Comparison of ENCODE assay signal across 20 mouse cellular contexts in genomic region chr8:8652388-8652787, GRCm38 (mm10). TPM values are rescaled to one million over a fixed set of nuclear protein-coding genes. Genes with fewer than 3 reads are reported as not detected.
DNase-seq lines count a peak whose midpoint lies in the region; ATAC-seq and TF ChIP-seq lines count a peak whose summit lies in the region.
"Had no signal": no experiment of that assay in that cellular context is flagged by ENCODE, and none has a peak within 500 bp of the region (broad histone marks: within the 10 kb centered on the region; RNA-seq: fewer than 3 reads in every experiment).

No protein-coding gene starts in this region.

- peaks cover 96% of the 10 kb centered on the region for H3K4me1 ChIP-seq in heart, embryonic 13.5 days
- H3K4me1 ChIP-seq in liver, adult 2 months (ENCODE audit: control insufficient read depth, insufficient read depth, low read length), result no peaks in the 10 kb centered on the region
- H3K4me1 ChIP-seq in liver, embryonic 12.5 days, result peaks cover 6% of the 10 kb centered on the region
- H3K4me1 ChIP-seq in forebrain, embryonic 14.5 days (ENCODE audit: control insufficient read depth, insufficient read depth, low read length), result peaks cover 81% of the 10 kb centered on the region

- 83% methylated on average over 4 of the region's 4 CpGs for WGBS in heart, embryonic 13.5 days
- WGBS in liver, adult 2 months, result 42% methylated on average over 4 of the region's 4 CpGs
- 86% methylated on average over 4 of the region's 4 CpGs for WGBS in liver, embryonic 12.5 days (ENCODE audit: insufficient replicate concordance)
- 74% methylated on average over 4 of the region's 4 CpGs for WGBS in forebrain, embryonic 14.5 days
- 47% methylated on average over 4 of the region's 4 CpGs for WGBS in large intestine, adult 2 months

- no peak overlapping the region for H3K4me3 ChIP-seq in heart, embryonic 13.5 days
- no peak overlapping the region for H3K4me3 ChIP-seq in liver, adult 2 months (ENCODE audit: insufficient read depth, low read depth, low read length)
- no peak overlapping the region for H3K4me3 ChIP-seq in liver, embryonic 12.5 days
- no peak overlapping the region for H3K4me3 ChIP-seq in forebrain, embryonic 14.5 days (ENCODE audit: low read depth, low read length)
- H3K4me3 ChIP-seq: hindbrain, embryonic 15.5 days; left cerebral cortex, adult 2 months; limb, embryonic 12.5 days had no signal

- intact Hi-C loops in heart, postnatal 36 days (cut with DNase I), result loop anchor here (10.0 kb wide), 1 partner anchor 168 kb away; no protein-coding TSS in a partner anchor
- intact Hi-C loops in left cerebral cortex, postnatal 10 days (cut with DNase I), result loop anchor here (10.0 kb wide), 1 partner anchor 1638 kb away; no protein-coding TSS in a partner anchor

- H3K4me2 ChIP-seq in heart, embryonic 13.5 days, result peak overlapping the region; percentile 14; the same call in 1 of the 2 replicates
- H3K4me2 ChIP-seq in liver, embryonic 12.5 days, result no peak overlapping the region
- peak overlapping the region; percentile 89 for H3K4me2 ChIP-seq in forebrain, embryonic 14.5 days (ENCODE audit: low read length)
- H3K4me2 ChIP-seq: limb, embryonic 12.5 days; midbrain, embryonic 11.5 days had no signal

- peaks cover 13% of the 10 kb centered on the region for H3K36me3 ChIP-seq in heart, embryonic 13.5 days
- H3K36me3 ChIP-seq in liver, adult 2 months (ENCODE audit: control insufficient read depth, insufficient read depth, low read length), result no peaks in the 10 kb centered on the region
- no peaks in the 10 kb centered on the region for H3K36me3 ChIP-seq in liver, embryonic 12.5 days
- H3K36me3 ChIP-seq in forebrain, embryonic 14.5 days (ENCODE audit: control insufficient read depth, insufficient read depth, low read length), result 0 out of 2 replicates have a peak, but pooled peaks cover 8% of the 10 kb centered on the region
- H3K36me3 ChIP-seq: hindbrain, embryonic 15.5 days had no signal

- ATAC-seq in heart, embryonic 13.5 days (ENCODE audit: extremely low read depth, insufficient number of reproducible peaks, low FRiP score, low TSS enrichment), result no peak
- ATAC-seq in liver, embryonic 12.5 days, result no peak
- no peak for ATAC-seq in forebrain, embryonic 14.5 days
- ATAC-seq: liver, postnatal 0 days had no signal

- TF ChIP-seq CTCF in liver, adult 2 months (IDR thresholded peaks at IDR 0.05; ENCODE audit: low read depth, low read length), result no peak

- no peaks in the 10 kb centered on the region for H3K9me3 ChIP-seq in heart, embryonic 13.5 days
- no peaks in the 10 kb centered on the region for H3K9me3 ChIP-seq in liver, embryonic 12.5 days (replicated peaks)
- H3K9me3 ChIP-seq in forebrain, embryonic 14.5 days (replicated peaks; ENCODE audit: control insufficient read depth, low read length), result no peaks in the 10 kb centered on the region
- H3K9me3 ChIP-seq: hindbrain, embryonic 15.5 days; limb, embryonic 12.5 days had no signal

- DNase-seq in heart, postnatal 36 days, result no peak
- peak; percentile 75 for DNase-seq in liver, adult 2 months (ENCODE audit: extremely low read depth, low read depth, low spot score)
- no peak for DNase-seq in forebrain, embryonic 14.5 days (ENCODE audit: low spot score)
- peak; percentile 74 for DNase-seq in large intestine, adult 2 months (ENCODE audit: low read depth, low spot score)
- no peak for DNase-seq in layer of hippocampus, adult 11-12 months (ENCODE audit: low spot score)
- DNase-seq in left cerebral cortex, postnatal 10 days (ENCODE audit: extremely low spot score in 1 of 2, low spot score in 2 of 2), result no peak
- DNase-seq: adrenal gland, postnatal 10 days; B cell, adult 2 months; cerebellum, adult 11-12 months; cerebellum, postnatal 36 days; liver, postnatal 0 days; retina, postnatal 1 day; thymus, adult 2 months had no signal

- H3K27ac ChIP-seq in heart, embryonic 13.5 days (replicated peaks), result no peak overlapping the region
- H3K27ac ChIP-seq in liver, adult 2 months (replicated peaks; ENCODE audit: insufficient read depth, low read depth, low read length), result no peak overlapping the region
- no peak overlapping the region for H3K27ac ChIP-seq in liver, embryonic 12.5 days
- H3K27ac ChIP-seq in forebrain, embryonic 14.5 days (ENCODE audit: low read depth, low read length), result 0 out of 2 replicates have a peak overlapping the region, but pooled peaks have one; percentile 2
- H3K27ac ChIP-seq: hindbrain, embryonic 15.5 days; limb, embryonic 12.5 days; macrophage had no signal

- no peaks in the 10 kb centered on the region for H3K79me2 ChIP-seq in liver, adult 2 months (ENCODE audit: control insufficient read depth, insufficient read depth, low read length)

- no peaks in the 10 kb centered on the region for H3K27me3 ChIP-seq in heart, embryonic 13.5 days (replicated peaks)
- H3K27me3 ChIP-seq in liver, adult 2 months (ENCODE audit: control insufficient read depth, insufficient read depth, low read length), result no peaks in the 10 kb centered on the region
- H3K27me3 ChIP-seq in liver, embryonic 12.5 days (replicated peaks), result 0 out of 2 replicates have a peak, but pooled peaks cover 10% of the 10 kb centered on the region
- H3K27me3 ChIP-seq in forebrain, embryonic 14.5 days (replicated peaks; ENCODE audit: control insufficient read depth, insufficient read depth, low read length), result no peaks in the 10 kb centered on the region
- H3K27me3 ChIP-seq: hindbrain, embryonic 15.5 days had no signal

- no peak overlapping the region for H3K9ac ChIP-seq in heart, embryonic 13.5 days
- H3K9ac ChIP-seq in liver, adult 2 months (ENCODE audit: low read depth, low read length), result no peak overlapping the region
- no peak overlapping the region for H3K9ac ChIP-seq in liver, embryonic 12.5 days
- no peak overlapping the region; the same call in 1 of the 2 replicates for H3K9ac ChIP-seq in forebrain, embryonic 14.5 days (ENCODE audit: low read length)
- H3K9ac ChIP-seq: hindbrain, embryonic 15.5 days; limb, embryonic 12.5 days; liver, postnatal 0 days had no signal

- no peak for TF ChIP-seq POLR2A in liver, adult 2 months (IDR thresholded peaks at IDR 0.05; ENCODE audit: extremely low read depth, insufficient read depth, low read length)

RNA-seq across cellular contexts. Expression of gene Efnb2, which starts 8.7 kb away (rescaled TPM):
- polyA plus RNA-seq in heart, embryonic 13.5 days (2015; fragmentation: Nextera tagmentation; extraction: Ambion mirVana), result 11.4 and 11.7 TPM in 2 replicates
- 10 to 100 TPM; 20.4 to 24.5 TPM for total RNA-seq in heart, postnatal 36 days (2021)
- total RNA-seq in liver, adult 2 months (2014; rRNA removed), result 1.8 and 4.0 TPM in 2 replicates
- polyA plus RNA-seq in liver, adult 2 months (2012; rRNA removed), result 2.3 and 2.8 TPM in 2 replicates
- 2.8 and 3.3 TPM in 2 replicates for polyA plus RNA-seq in liver, embryonic 12.5 days (2016; fragmentation: Nextera tagmentation; extraction: Ambion mirVana)
- 48.9 and 50.2 TPM in 2 replicates for polyA plus RNA-seq in forebrain, embryonic 14.5 days (2014; fragmentation: Nextera tagmentation; extraction: Ambion mirVana)
- polyA plus RNA-seq in large intestine, adult 2 months (2012; rRNA removed), result 33.4 and 58.5 TPM in 2 replicates
- 10 to 100 TPM; 85.8 to 98.4 TPM for total RNA-seq in left cerebral cortex, postnatal 10 days (2021)

RNA-seq across cellular contexts. Expression of gene Arglu1, which starts 37.9 kb away (rescaled TPM):
- 79.0 and 86.7 TPM in 2 replicates for polyA plus RNA-seq in heart, embryonic 13.5 days (2015; fragmentation: Nextera tagmentation; extraction: Ambion mirVana)
- 10 to 100 TPM; 25.7 to 33.1 TPM for total RNA-seq in heart, postnatal 36 days (2021)
- total RNA-seq in liver, adult 2 months (2014; rRNA removed), result 18.5 and 19.2 TPM in 2 replicates
- polyA plus RNA-seq in liver, adult 2 months (2012; rRNA removed), result 6.1 and 11.5 TPM in 2 replicates
- 75.4 and 79.5 TPM in 2 replicates for polyA plus RNA-seq in liver, embryonic 12.5 days (2016; fragmentation: Nextera tagmentation; extraction: Ambion mirVana)
- polyA plus RNA-seq in forebrain, embryonic 14.5 days (2014; fragmentation: Nextera tagmentation; extraction: Ambion mirVana), result 114 and 135 TPM in 2 replicates
- polyA plus RNA-seq in large intestine, adult 2 months (2012; rRNA removed), result 11.7 and 17.1 TPM in 2 replicates
- 100 to 1,000 TPM in 1 of 2 experiments, 10 to 100 TPM in 1; 96.6 to 102 TPM for total RNA-seq in left cerebral cortex, postnatal 10 days (2021)

Comparison
In these comparisons a context has a peak if more than half of its experiments do, and no peak if none do; other contexts are left out.
1. DNase-seq: peak in liver, adult 2 months (single experiment) and large intestine, adult 2 months (single experiment); none in heart, postnatal 36 days (0 of 2), forebrain, embryonic 14.5 days (single experiment), layer of hippocampus, adult 11-12 months (single experiment) and left cerebral cortex, postnatal 10 days (0 of 2).